Mouse (Mus musculus) heart, postnatal 0 days (tissue): ENCODE measurements around the gene Txn2. TPM values are rescaled to one million over a fixed set of nuclear protein-coding genes. Genes with fewer than 3 reads are reported as not detected.
A peak's percentile ranks its signal among the peaks of the same experiment; 100 is the strongest.

Experiments
- ATAC-seq: fragments of 200-750 bp; cut with Nextera tagmentation; 2 replicates; pipeline ENCODE4 v1.8.0; 2017; ENCODE audit warnings: low read depth, moderate number of reproducible peaks, moderate library complexity; ENCODE audit not compliant: insufficient read depth
- DNase-seq: peaks from one replicate; pipeline ENCODE4 v3.0.0-alpha.2; 2016; ENCODE audit warnings: low spot score
- H3K27ac ChIP-seq: fragments of 300-500 bp; sonication (generic); 2 replicates; pipeline ENCODE4 v1.5.1; 2014; ENCODE audit warnings: low read depth, mild to moderate bottlenecking
- H3K27me3 ChIP-seq: fragments of 300-500 bp; sonication (generic); 2 replicates; pipeline ENCODE4 v1.6.1; 2014; ENCODE audit warnings: low read length, mixed read lengths; ENCODE audit not compliant: control insufficient read depth, insufficient read depth
- H3K36me3 ChIP-seq: fragments of 300-500 bp; sonication (generic); replicated peaks from 2 replicates; pipeline ENCODE4 v1.6.1; 2014; ENCODE audit warnings: low read length, mixed read lengths; ENCODE audit not compliant: control insufficient read depth, insufficient read depth
- H3K4me1 ChIP-seq: fragments of 300-500 bp; sonication (generic); 2 replicates; pipeline ENCODE4 v1.6.1; 2014; ENCODE audit warnings: antibody characterized with exemption; ENCODE audit not compliant: control insufficient read depth, insufficient read depth
- H3K4me2 ChIP-seq: fragments of 300-500 bp; sonication (generic); 2 replicates; pipeline ENCODE4 v1.6.1; 2014; ENCODE audit warnings: low read depth, mild to moderate bottlenecking, low read length, moderate library complexity
- H3K4me3 ChIP-seq: fragments of 300-500 bp; sonication (generic); 2 replicates; pipeline ENCODE4 v1.5.1; 2014; ENCODE audit warnings: low read depth, low read length
- H3K9ac ChIP-seq: fragments of 300-500 bp; sonication (generic); replicated peaks from 2 replicates; pipeline ENCODE4 v1.6.1; 2014; ENCODE audit warnings: low read depth, low read length, mixed read lengths
- H3K9me3 ChIP-seq: fragments of 300-500 bp; sonication (generic); replicated peaks from 2 replicates; pipeline ENCODE4 v1.6.1; 2016; ENCODE audit warnings: low read length; ENCODE audit not compliant: control insufficient read depth
- CTCF ChIP-seq: IDR thresholded peaks from 2 replicates; pipeline ENCODE4 v1.5.1; 2016; ENCODE audit warnings: antibody characterized with exemption, control low read depth, low read depth
- EP300 ChIP-seq: IDR thresholded peaks from 2 replicates; pipeline ENCODE4 v1.6.1; 2016; ENCODE audit warnings: antibody characterized with exemption, low read depth
- WGBS: fragments of 180-500 bp; shearing (Covaris S2); extraction: QIAGEN DNeasy Blood & Tissue Kit; methylation state at CpG from one replicate; pipeline ENCODE4 v1.1.7; 2014; 5-methylcytosine and 5-hydroxymethylcytosine counted together
- polyA plus RNA-seq: library from polyadenylated mRNA; unstranded; fragments of >200 nt; fragmentation: Nextera tagmentation; extraction: Ambion mirVana; gene quantifications from 2 replicates; pipeline ENCODE4 v1.2.1, GENCODE M21; 2015
- total RNA-seq: library from RNA; depleted of rRNA; stranded (reverse); fragments of >200 nt; gene quantifications from 2 replicates; pipeline ENCODE4 v1.2.3, GENCODE M21; 2014; ENCODE audit warnings: low replicate concordance

Gene Txn2
- total and polyA plus RNA-seq, 2 experiments from 2014 or later, result 106 to 322 TPM

DNA sequence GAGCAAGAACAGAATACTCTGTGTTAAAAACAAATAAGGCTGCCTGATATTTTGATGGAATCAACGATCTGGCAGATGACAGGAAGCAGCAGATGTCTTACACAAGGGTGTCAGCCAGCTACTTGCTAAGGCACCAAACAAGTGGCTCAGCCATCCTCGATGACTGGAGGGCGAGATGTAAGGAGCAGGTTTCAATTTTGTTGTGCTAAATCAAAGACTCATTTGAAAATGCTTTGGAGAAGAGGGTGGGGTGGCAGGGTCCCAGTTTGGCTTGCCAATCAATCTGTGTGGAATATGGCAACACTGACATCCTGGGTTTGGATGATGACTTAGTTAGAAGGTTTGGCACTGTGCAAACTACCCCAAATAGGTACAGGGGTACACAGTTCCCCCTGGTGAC is 12.8 kb upstream of the Txn2 start:
- Histone ChIP-seq H3K9me3 (no peaks in the 10 kb centered on the region), H3K4me3 (no peak overlapping the region), H3K4me1 (no peaks in the 10 kb centered on the region), H3K36me3 (no peaks in the 10 kb centered on the region), H3K9ac (no peak overlapping the region), H3K27ac (no peak overlapping the region), H3K27me3 (no peaks in the 10 kb centered on the region), H3K4me2 (no peak overlapping the region)
- no peak for DNase-seq
- 73% methylated on average over 3 of the region's 3 CpGs for WGBS
- ATAC-seq, result no peak
- TF ChIP-seq CTCF (no peak), EP300 (no peak)

DNA sequence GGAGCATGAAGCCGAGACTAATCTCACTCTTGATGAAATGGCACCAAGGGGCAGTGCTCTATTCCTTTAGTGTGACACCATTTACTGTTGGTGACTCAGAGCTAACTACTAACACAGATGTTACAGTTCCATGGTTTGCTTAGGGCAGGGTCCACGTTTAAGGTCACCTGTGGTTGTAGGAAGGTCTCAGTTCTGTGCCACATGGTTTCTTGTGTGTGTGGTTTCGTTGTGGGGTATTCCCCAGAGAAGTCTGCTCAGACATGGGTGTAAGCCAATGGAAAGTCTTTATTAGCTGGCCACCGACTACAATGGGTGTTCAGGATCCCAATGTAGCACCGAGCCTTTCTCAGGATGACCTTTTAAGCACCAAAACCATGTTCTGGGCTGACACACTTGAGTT is 9.7 kb upstream of the Txn2 start:
- H3K4me3 ChIP-seq, result no peak overlapping the region
- H3K4me2 ChIP-seq, result no peak overlapping the region
- H3K9me3 ChIP-seq, result no peaks in the 10 kb centered on the region
- H3K36me3 ChIP-seq, result no peaks in the 10 kb centered on the region
- 64% methylated on average over 5 of the region's 5 CpGs for WGBS
- H3K4me1 ChIP-seq, result peaks cover 2% of the 10 kb centered on the region; the same call in 1 of the 2 replicates
- no peak overlapping the region for H3K27ac ChIP-seq
- no peak for DNase-seq
- peaks cover 5% of the 10 kb centered on the region; the same call in 1 of the 2 replicates for H3K27me3 ChIP-seq
- no peak overlapping the region for H3K9ac ChIP-seq
- ATAC-seq, result no peak
- no peak for TF ChIP-seq EP300
- TF ChIP-seq CTCF, result no peak

DNA sequence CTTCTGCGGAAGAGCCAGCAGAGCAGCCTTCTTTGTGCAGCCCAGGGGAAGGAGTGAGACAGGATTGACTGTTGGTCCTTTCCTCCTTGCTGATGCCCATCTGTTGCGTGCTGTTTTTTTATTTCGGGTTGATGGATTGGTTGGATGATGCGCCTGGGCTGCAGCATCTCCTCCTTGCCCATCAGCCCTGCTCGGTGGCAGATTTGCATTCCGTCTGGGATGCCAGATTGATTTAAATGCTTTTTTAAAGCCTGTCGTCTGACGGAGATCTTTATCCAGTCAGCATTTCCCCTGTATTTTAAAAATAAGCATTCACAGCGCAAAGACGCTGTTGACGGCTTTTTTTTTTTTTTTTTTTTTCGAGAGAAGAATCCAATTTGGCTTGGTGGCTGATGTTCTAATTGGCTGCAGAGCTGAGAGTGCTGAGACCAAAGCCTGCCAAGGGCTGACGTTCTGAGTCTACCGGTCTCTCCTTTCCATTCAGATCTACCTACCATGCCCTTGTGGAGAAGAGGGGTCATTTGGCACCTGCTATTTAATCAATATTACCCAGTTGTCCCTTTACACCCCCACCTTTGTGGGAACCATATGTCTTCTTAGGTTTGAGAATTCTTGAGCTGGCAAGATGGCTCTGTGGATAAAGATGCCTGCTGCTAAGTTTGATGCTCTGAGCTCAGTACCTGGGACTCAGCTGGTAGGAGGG is 7.0 kb upstream of the Txn2 start:
- no peak for TF ChIP-seq EP300
- no peak for TF ChIP-seq CTCF
- no peak for DNase-seq
- peaks cover 5% of the 10 kb centered on the region; the same call in 1 of the 2 replicates for H3K27me3 ChIP-seq
- H3K4me3 ChIP-seq, result no peak overlapping the region
- H3K4me1 ChIP-seq, result peaks cover 7% of the 10 kb centered on the region; the same call in 1 of the 2 replicates
- no peak overlapping the region for H3K27ac ChIP-seq
- WGBS, result 75% methylated on average over 14 of the region's 14 CpGs
- H3K9ac ChIP-seq, result no peak overlapping the region
- ATAC-seq, result no peak
- no peak overlapping the region for H3K4me2 ChIP-seq
- H3K36me3 ChIP-seq, result no peaks in the 10 kb centered on the region
- H3K9me3 ChIP-seq, result no peaks in the 10 kb centered on the region

DNA sequence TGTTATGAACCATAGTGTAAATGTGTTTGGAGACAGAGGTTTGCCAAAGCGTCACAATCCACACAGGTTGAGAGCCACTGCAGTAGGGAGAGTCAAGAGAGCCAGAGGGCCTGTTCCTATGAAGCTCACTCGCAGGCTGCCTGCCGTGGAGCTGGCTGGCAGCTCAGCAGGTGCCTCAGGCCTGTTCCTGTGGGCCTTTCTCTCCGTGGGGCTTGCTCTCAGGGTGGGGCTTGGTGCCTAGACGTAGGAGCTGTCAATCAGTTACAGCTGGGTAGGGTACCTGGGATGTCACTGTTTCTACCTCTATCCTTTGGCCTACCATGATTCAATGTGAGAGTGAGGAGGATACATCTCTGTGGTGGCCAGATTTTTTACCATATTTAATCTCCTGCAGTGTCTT is 6.2 kb upstream of the Txn2 start:
- ATAC-seq (no peak), DNase-seq (no peak)
- no peak overlapping the region for H3K4me2 ChIP-seq
- 60% methylated on average over 5 of the region's 5 CpGs for WGBS
- TF ChIP-seq CTCF, result no peak
- TF ChIP-seq EP300, result no peak
- no peaks in the 10 kb centered on the region for H3K36me3 ChIP-seq
- H3K27ac ChIP-seq, result no peak overlapping the region
- peaks cover 8% of the 10 kb centered on the region for H3K4me1 ChIP-seq
- no peak overlapping the region for H3K4me3 ChIP-seq
- H3K9ac ChIP-seq, result no peak overlapping the region
- H3K27me3 ChIP-seq, result peaks cover 5% of the 10 kb centered on the region; the same call in 1 of the 2 replicates
- H3K9me3 ChIP-seq, result no peaks in the 10 kb centered on the region

DNA sequence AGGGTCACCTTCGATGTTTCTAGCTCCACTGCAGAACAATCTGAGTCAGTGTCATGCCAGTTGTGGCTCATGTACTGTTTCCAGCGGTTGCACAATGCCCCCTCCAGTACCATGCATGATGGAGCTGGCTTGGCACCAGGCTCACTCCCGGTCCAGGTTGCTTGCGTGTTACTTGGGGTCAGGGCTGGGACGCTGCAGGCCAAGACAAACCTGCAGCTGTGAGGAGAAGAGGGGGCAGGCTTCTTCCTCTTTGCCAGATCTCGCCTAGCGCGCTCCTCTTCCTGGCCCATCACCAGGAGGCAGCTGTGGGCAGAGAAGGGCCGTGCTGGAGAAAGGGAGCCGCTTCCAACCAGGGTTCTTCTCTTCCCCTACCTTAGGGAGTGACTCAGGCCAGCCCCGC is 5.5 kb upstream of the Txn2 start:
- Histone ChIP-seq H3K9ac (no peak overlapping the region), H3K9me3 (no peaks in the 10 kb centered on the region), H3K4me2 (no peak overlapping the region), H3K36me3 (no peaks in the 10 kb centered on the region), H3K4me1 (peaks cover 14% of the 10 kb centered on the region), H3K4me3 (no peak overlapping the region), H3K27ac (no peak overlapping the region), H3K27me3 (peaks cover 5% of the 10 kb centered on the region; the same call in 1 of the 2 replicates)
- DNase-seq (no peak), ATAC-seq (no peak)
- TF ChIP-seq EP300 (no peak), CTCF (no peak)
- WGBS, result 66% methylated on average over 11 of the region's 11 CpGs

DNA sequence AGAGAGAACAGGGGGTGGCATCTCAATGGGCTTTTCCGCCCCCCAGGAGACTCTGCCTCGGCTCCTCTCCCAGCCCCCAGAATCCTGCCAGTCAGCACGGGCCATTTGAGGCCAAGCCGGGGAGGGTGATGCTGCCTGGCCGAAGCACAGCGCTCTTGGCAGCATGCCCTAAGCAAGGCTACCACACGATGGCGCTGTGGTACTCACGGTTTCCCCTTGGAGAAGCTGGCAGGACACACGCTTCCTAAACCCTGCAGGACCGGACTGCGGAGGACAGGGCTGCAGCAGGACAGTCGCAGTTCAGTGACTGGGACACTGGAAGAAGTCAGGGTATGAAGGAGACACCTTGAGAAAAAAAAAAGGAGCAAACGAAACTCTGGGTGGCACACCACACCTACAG is 5.0 kb upstream of the Txn2 start:
- peak overlapping the region; percentile 35; the same call in 1 of the 2 replicates for H3K4me2 ChIP-seq
- no peak overlapping the region for H3K4me3 ChIP-seq
- H3K9me3 ChIP-seq, result no peaks in the 10 kb centered on the region
- no peak overlapping the region for H3K27ac ChIP-seq
- TF ChIP-seq CTCF (peak; percentile 98), EP300 (no peak)
- H3K9ac ChIP-seq, result no peak overlapping the region
- peaks cover 14% of the 10 kb centered on the region for H3K4me1 ChIP-seq
- ATAC-seq, result peak; percentile 48
- peak; percentile 89 for DNase-seq
- WGBS, result 0% methylated on average over 14 of the region's 14 CpGs
- peaks cover 5% of the 10 kb centered on the region; the same call in 1 of the 2 replicates for H3K27me3 ChIP-seq
- no peaks in the 10 kb centered on the region for H3K36me3 ChIP-seq
